Mouse (Mus musculus) ovary, adult 18-20 months (tissue): ENCODE data around the gene Cd79b.

Source experiments
- DNase-seq: peaks from one replicate; pipeline ENCODE4 v3.0.0; 2022; ENCODE audit warnings: low spot score, mixed read lengths

Cd79b gene

DNA sequence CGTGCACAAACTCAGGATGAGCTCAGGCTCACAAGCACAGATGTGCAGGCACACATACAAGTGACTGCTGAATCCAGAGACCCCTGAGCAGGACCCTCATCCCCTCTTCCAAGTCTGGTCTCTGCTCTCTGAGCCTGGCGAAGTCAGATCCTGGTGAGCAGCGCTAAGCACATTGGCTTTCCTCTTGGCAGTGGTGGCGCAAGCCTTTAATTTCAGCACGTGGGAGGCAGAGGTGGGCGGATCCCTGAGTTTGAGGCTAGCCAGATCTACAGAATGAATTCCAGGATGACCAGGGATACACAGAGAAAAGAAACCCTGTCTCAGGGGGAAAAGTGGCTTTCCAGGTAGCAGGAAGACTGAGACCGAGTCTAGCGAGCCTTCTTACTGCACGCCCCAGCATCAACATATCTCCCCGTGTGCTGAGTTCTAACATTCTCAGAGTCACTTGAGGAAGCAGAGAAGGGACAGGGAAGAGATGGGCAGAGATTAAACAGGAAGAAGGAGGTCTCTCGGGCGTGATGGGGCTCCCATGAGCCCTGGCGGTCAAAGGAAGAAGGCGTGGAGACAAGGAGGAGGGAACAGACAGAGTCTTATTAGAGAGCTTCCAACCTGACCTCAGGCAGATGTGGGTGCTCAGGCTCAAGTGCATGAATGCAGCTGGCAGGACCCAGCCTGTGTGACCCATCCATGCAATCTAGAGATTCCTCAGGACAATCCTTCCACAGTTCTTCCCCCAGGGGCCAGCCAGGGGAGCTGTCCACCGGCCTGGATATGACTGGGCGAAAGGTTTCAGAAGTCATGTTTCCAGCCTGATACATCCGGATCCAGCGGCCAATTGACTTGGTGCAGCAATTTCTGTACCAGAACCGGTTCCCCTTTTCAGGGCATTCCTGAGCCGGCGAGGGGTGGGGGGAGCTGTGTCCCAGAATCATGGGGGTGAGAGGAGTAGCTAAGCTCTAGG lies 4.1 kb upstream of the Cd79b start:
- no peak for DNase-seq

DNA sequence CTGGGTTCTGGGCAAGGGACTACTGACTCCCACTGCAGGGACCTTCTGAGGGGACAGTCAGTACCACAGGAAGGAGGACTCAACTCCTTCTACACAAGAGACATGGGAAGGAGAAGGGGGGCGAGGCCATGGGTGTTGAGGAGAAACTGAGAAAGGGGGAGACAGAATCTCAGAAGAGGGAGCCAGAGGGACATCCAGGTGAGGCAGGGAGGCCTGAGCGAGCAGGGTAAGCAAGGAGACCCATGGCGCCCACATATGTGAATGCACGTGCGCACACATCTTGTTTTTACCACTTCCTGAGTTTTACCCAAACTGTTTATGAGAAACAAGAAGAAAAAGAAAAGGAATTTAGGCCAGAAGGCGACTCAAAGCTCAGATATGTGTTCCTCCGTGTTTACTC lies 3.2 kb upstream of the Cd79b start:
- no peak for DNase-seq

DNA sequence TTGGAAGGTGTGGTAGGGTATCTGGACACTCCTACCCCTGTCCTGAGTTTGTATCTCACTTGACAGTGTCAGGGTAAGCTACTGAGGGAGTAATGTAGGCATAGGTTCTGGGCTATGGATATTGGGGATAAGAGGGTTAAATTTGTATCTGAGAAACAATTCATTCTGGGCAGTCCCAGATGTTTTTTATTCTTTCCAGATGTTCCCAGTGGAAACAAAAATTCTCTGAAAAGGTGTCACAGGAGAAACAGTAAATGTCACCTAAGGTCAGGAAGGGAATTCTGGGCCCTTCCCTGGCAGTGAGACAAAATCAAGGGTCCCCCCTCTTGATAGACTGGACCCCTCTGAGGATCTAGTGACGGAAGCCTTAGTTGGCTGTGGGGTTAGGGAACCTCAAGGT lies 1.9 kb upstream of the Cd79b start:
- no peak for DNase-seq

DNA sequence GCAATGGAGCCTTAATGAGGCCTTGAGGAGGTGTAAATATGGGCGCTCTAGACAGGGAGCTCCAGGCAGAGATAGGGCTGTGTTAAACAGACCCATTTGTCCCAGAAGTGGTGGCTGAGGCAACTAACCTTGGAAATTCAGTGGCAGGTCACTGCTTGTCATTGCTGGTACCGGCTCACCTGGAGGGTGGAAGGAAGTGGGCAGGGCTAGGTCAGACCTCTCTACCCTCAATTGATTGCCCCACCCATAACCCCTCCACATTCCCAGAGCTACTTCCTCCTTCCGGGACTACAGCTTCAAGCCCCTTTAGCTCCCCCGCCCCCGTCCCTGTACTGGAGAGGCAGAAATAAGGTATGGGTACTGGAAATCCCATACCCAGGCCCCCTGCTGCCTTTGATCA lies 1.0 kb downstream of the Cd79b start:
- no peak for DNase-seq

DNA sequence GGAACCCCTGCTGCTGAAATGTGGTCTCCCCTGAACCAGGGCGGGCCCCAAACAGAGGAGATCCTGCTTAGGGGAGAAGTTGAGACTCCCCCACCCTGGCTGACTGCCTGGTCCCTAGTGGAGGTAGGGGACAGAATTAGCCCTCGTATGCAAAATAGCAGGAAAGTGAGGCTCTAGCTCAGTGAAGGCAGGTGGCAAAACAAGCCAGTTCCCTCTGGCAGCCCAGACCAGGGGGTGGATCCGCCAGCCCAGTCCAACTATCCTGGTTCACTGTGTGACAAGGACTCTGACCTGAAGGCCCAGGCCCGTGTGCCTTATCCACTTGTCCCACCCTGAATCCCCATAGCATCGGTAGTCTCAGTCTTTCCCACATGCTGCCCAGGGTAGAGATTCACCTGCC lies 4.4 kb downstream of the Cd79b start:
- DNase-seq = no peak

DNA sequence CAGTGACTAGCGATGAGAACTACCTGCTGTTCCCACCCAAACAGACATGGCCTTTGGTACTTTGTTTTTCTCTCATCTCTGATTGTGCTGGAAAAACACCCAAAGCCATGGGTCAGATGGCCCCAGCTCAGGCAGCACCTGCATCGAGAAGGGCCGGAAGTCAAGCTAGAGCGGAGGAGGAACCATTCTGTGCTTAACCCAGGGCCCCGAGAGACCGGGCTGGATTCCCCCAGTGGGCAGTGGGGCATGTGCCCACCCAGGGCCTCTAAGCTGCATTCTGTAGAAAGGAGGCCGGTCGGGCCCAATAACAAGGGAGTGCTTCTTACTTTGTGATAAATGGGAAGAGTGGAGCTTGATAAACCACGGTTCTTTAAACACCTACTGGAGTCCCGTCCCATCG lies 6.4 kb downstream of the Cd79b start:
- DNase-seq = no peak

DNA sequence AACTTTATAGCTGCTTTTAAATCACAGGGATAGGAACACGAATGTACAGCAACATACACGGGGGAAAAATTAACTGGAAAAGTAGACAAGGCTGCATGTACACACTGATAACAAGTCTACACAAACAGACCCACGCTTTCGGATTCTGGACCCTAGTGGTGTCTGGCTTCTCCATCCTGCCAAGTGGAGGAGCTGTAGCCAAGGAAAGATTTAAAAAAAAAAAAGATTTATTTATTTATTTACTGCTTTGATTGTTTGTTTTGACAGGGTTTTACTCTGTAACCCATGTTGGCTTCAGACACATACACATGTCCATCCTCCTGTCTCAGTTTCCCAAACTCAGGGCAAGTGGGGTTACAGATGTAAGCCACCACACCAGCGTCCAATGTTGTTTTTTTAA lies 7.1 kb downstream of the Cd79b start:
- no peak for DNase-seq

DNA sequence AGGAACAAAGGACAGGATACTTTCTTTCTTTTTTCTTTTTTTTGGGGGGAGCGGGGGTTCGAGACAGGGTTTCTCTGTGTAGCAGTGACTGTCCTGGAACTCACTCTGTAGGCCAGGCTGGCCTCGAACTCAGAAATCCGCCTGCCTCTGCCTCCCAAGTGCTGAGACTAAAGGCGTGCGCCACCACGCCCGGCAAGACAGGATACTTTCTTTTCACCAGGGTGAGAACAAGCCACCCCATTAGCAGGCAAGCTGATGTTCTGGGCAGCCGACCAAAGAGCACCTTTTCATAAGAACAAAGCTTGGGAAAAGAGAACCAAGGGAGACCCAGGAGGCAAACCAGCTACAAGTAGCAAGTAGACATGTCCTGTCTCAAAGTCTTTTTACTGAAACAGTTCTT lies 7.8 kb downstream of the Cd79b start:
- DNase-seq = no peak

DNA sequence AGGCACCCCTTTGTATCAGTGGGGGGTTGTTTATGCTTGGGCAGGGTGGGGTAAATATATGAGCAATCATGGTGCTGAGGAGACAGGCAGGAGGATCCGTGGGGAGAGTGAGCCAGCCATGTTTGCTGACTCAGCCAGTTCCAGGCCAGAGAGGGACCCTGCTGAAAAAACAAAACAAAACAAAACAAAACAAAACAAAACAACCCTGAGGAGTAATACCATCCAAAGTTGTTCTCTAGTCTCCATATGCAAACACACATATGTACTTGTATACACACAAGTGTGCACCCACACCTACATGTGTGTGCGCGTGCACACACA lies 8.5 kb downstream of the Cd79b start:
- DNase-seq = no peak

DNA sequence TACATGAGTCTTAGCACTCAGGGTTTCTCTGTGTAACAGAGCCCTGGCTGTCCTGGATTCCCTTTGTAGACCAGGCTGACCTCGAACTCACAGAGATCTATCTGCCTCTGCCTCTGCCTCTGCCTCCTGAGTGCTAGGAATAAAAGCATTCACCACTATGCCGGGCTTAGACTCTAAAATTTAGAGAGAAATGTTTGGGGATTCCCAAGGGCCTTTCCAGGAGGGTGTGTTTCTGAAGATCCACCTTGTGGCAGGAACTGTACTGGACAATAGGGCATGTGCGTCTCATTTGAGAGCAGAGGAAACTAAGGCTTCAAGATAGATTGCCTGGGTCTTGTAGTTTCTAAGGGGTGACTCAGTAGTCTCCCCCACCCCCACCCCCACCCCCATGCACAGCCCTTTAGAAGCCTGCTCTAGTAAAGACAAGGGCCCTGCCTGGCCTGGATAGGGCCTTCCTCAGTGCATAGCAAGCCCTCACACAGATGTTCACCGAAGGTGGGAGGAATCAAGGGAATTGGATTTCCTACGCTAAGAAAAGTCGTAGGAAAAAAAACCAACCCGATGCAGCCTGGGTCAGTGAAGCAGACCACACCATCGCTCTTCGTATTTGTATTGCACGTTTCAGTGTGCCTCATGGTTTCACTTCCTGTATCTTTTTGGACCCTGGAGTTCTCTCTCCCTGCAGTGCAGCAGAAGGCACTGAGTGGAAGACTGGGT lies 9.1 kb downstream of the Cd79b start:
- no peak for DNase-seq

DNA sequence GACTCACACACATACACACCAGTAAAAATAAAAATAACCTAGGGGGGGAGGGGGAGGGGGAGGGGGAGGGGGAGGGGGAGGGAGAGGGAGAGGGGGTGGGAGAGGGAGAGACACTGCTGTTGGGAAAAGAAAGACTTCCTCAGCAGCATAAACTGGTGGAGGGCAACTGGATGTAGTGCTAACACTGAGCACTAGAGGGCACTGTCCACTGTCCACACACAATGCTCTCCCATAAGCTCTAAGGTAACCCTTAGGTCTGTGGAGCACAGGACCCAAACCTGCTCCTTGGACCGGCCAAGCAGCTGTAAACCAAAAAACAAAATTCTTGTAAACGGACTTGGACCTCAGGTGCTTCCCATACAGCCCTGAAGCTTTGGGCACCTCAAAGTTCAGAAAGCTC lies 11.9 kb downstream of the Cd79b start:
- no peak for DNase-seq

DNA sequence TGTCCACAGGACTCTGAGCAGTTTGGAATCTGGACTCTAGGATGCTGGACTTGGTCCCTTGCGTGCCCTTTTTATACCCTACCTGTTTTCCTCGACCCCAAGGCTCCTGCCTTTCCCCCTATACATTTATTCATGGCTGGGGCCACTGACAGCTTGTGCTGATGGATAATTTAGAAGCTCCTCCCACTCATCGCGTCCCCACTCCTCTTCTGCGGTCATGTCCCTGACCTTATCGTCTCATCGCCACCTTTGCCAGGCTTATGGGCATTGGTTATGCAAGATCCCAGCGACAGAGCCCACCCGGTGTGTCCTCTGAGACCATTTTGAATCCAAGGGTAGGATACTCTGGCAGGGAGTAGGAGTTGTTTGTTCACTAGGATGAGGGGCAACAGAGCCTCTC lies 12.8 kb downstream of the Cd79b start, which contains the start of gene Gh:
Gene Gh (minus strand): TSS at position 101 of the 400 bp plus-strand sequence.
- DNase-seq = no peak

DNA sequence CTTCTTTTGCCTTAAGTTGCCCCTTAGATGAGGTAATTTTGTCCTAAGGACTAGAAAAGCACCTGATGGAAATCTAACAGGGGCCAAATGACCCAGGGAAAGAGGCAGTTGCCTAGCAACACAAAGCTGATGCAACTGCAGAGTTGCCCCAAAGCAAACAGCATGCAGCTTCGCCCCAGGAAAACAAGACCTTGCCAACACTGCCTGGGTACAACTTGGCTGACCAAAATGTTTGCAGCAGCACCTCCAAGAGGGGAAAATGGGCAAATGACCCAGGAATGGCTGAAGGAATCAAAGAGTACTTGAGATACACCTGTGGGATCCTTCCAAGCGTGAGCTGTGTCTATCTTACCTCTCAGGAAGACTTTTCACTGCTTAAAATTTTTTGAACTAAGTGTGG lies 22.7 kb downstream of the Cd79b start:
- no peak for DNase-seq

DNA sequence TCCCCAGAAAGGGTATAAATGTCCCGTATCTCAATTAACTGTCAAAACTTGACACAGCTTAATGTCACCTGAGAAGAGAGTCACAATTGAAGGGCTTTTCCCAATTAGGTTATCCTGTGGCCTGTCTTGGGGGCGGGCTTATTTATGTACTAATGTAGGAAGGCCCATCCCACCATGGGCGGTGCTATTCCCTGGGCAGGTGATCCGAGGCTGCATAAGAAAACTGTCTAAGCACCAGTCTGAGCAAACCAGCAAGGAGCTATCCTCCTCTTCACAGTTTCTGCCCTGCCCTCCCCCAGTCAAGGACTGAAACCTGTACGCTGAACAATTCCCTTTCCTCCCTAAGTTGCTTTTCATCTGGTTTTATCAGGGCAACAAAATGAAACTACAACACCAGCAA lies 24.2 kb downstream of the Cd79b start:
- no peak for DNase-seq

DNA sequence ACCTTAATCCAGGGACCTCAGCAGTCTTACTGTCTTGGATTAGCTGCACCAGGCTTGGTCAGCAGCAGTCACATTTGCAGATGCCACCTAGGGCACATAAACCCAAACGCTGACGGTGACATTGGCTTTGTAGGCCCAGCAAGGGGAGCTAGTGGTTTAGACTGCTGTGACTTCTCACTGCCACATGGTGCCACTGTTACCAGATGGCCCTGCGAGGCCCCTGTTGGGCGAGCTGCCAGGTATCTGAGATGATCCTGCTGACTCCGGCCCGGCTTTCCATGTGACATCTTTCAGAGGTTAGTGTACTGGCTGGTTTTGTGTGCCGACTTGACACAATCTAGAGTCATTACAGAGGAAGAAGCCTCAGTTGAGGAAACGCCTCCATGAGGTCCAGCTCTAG lies 25.2 kb downstream of the Cd79b start:
- DNase-seq = no peak

DNA sequence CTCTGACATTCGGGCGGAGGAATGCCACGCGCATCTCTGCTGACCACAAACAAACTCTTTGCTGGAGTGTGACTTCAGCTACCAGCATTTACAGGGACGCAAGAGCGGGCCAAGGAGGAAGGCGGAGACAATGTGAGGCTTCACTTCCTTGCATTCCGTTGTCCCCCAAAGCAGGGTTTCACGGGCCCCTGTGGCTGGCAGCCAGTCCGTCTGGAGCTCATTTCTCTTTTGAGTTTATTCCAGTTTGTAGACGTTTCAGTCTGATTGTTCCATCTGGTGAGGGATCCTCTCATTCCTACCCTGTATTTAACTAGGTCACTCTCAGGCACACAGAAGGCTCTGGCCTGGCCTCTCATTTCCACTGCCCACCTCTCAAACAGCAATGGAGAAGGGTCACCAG lies 27.6 kb downstream of the Cd79b start:
- DNase-seq = no peak

DNA sequence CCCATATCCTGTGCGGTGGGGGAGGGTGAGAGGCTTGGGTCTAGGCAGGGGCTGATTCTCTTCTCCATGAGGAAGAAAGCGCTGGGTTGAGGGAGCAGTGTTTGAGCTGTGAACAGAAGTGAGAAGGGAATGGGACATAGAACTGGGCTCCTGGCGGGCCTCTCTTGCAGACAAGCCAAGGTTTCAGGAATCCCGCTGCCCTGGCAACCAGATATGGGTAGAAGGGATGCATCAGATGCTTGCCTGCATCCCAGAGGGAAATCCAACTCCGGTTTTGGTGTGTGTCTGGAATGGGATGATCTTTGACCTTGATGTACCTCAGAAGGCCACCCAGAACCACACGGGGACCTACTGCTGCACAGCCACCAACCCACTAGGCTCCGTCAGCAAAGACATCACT lies 28.4 kb downstream of the Cd79b start:
- no peak for DNase-seq

DNA sequence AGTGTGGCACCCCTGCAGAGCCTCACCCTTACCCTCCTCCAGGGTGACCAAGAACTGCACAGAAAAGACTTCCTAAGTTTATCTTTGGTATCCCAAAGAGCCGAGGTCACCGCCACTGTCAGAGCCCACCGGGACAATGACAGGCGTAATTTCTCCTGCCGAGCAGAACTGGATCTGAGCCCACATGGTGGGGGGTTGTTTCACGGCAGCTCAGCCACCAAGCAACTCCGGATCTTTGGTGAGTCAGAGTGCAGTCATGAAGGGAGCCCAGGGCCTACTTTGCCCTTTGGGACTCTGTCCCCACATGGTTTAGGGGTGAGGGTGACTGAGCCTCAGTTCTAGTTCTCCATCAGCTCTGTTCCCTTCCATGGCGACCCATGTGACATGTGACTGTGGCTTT lies 30.4 kb downstream of the Cd79b start:
- DNase-seq = no peak

DNA sequence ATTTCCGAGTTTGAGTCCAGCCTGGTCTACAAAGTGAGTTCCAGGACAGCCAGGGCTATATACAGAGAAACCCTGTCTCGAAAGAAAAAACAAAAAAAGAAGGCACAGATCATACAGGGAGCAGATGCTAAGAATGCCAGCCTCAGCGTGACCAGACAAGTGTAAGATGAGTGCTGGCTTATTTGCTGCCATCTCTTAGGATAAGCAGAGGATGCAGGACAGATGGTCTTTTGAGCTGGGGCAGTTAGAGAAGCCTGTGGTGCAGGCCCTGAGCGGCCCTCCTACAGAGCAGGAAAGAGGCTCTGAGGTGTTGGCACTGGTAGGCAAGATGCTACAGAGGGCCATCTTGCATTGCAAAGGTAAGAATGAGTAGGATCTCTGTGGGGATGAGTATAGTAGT lies 31.2 kb downstream of the Cd79b start:
- DNase-seq = no peak

DNA sequence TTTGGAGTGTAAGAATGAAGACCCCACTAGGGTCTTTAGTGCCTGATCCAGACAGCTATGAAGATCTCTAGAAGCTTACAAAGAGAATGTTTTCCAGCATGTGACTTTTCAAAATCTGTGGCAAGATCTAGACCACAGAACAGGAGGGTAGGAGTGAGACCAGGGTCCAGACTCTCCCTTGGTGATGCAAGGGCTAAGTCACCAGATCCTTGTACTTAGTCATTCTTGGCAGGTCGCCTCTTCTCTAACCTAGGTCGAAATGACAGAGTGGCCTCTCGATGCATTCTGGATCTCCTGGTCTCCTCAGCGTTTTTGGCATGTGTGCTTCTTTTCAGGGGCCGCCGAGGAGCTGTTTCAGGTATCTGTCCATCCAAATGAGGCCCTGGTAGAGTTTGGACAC lies 32.1 kb downstream of the Cd79b start:
- DNase-seq = no peak

DNA sequence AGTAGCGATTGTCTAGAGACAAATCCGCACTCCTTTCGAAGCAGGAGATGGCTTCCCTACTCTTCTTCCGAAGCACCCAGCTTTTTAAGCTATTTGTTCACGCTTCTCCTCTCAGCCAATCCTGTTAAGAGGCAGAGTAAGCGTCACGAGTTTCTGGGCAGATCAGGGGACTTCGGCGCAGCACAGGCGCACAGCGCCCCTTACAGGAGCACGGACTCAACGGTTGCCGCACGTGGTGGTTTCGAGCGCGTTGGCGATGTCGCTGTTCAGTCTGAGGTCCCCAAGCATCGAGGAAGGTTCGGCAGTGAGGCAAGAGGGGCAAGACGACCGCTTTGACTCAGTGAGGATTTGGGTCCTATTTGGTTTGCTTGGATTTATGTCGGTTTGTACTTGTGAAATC lies 38.1 kb downstream of the Cd79b start, which contains the start of gene Tcam1:
Gene Tcam1 (plus strand): TSS at position 219 of the 400 bp plus-strand sequence.
- DNase-seq = peak; percentile 79

DNA sequence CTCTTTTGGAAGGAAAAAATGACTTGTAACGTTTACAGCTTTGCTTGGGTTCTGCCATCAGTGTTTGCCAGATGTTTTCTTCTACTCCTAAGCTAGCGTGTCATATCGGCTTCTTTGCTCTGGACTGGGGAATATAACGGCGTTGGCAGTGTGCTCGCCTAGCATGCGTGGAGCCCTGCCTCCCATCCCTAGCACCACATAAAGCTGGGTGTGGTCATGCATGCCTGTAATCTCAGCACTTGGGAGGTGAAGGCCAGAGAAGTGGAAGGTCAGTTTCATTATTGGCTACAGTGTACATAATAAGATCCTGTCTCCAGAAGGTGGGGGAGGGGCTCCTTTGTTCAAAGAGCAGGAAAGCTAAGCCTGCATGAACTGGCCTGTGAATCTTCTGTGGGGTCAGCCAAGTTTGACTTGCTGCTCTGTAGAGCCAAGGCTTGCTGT lies 39.6 kb downstream of the Cd79b start:
- peak; percentile 50 for DNase-seq

DNA sequence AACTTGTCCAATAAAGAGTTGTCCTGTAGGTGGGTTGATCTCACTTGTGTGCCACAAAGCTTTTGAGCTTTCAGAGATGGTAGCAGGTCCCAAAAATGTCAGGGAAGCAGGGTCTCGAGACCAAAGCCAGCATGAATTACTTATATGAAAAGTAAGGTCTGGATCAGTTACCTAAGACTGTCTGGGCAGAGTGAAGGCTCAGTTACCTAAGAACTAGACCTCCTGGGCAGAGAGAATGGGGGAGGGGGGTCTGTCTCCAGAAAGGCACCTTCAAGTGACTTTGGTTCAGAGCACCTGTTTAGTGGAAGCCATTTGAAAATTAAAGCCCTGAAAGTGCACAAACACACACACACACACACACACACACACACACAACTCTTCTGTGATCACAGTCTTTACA lies 40.2 kb downstream of the Cd79b start:
- DNase-seq = no peak
